Mouse (Mus musculus): ENCODE data around the gene Hck. TPM values are rescaled to one million over a fixed set of nuclear protein-coding genes. Genes with fewer than 3 reads are reported as not detected.

The Hck gene
- polyA plus RNA-seq, 1 experiment from 2014 or later, result 4.9 TPM

DNA sequence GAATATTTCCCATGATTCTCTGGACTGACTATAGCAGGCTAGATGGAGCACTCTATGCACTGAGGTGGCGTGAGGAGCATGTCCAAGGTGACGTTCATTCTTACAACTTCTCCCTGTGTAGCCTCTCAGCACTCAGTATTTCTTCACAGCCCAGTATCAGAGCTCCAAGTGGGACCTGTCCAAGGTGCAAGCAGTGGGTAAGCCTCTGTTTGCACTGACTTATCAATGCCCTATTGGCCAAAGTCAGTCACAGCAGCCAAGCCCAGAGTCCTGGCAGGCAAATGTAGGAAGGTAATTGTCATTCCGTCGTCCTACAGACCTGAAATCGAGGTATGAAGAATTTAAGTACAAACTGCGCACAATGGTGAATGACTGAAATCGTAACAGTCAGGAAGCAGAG, 30.9 kb downstream of the Hck start:
- no peak overlapping the region for H3K9ac ChIP-seq (ENCODE audit: low read depth, low read length)
- ATAC-seq, result no peak
- no peak overlapping the region for H3K27ac ChIP-seq (ENCODE audit: low read length)
- no peak overlapping the region for H3K4me2 ChIP-seq (ENCODE audit: low read length)
- no peak overlapping the region for H3K4me3 ChIP-seq (ENCODE audit: low read depth, low read length)
- no peaks in the 10 kb centered on the region; the same call in 1 of the 2 replicates for H3K4me1 ChIP-seq (ENCODE audit: control insufficient read depth, insufficient read depth, low read length)
- no peaks in the 10 kb centered on the region; the same call in 1 of the 2 replicates for H3K27me3 ChIP-seq (ENCODE audit: control insufficient read depth, insufficient read depth, low read depth, low read length)
- H3K9me3 ChIP-seq (replicated peaks; ENCODE audit: control insufficient read depth, low read length, poor library complexity, severe bottlenecking), result no peaks in the 10 kb centered on the region
- no peaks in the 10 kb centered on the region for H3K36me3 ChIP-seq (ENCODE audit: control insufficient read depth, insufficient read depth, low read length)
- 82% methylated on average over 7 of the region's 7 CpGs for WGBS

DNA sequence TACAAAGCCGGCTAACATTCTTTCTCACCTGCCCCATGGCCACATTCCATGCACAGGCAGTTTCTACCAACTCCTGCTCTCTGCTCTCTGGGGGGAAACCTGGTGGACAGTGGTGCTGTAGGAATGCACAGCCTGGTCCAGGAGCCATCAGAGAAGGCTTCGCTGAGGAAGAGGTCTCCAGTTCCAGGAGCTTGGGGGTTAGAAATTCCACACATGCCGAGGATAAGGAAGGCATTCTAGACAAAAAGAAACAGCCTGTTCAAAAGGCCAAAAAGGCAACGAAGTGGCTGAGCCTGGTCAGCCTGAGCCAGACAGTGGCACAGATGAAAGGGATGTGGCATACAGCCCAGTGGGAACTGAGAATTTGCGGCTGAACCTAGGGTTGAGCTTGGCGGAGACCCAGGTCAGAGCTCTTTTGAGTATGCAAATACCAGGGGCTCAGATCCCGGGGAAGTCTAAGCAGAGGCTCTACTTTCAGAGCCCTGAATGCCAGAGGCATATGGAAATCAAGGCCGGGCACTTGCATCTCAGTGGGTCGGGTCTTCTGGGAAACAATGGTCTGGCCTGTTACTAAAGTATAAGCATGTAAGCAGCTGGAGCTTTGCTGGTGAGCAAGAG, 31.8 kb downstream of the Hck start:
- Histone ChIP-seq H3K4me1 (ENCODE audit: control insufficient read depth, insufficient read depth, low read length) (no peaks in the 10 kb centered on the region; the same call in 1 of the 2 replicates), H3K9me3 (replicated peaks; ENCODE audit: control insufficient read depth, low read length, poor library complexity, severe bottlenecking) (no peaks in the 10 kb centered on the region), H3K36me3 (ENCODE audit: control insufficient read depth, insufficient read depth, low read length) (no peaks in the 10 kb centered on the region), H3K4me2 (ENCODE audit: low read length) (no peak overlapping the region), H3K27ac (ENCODE audit: low read length) (no peak overlapping the region), H3K4me3 (ENCODE audit: low read depth, low read length) (no peak overlapping the region), H3K9ac (ENCODE audit: low read depth, low read length) (no peak overlapping the region), H3K27me3 (ENCODE audit: control insufficient read depth, insufficient read depth, low read depth, low read length) (no peaks in the 10 kb centered on the region; the same call in 1 of the 2 replicates)
- 8% methylated on average over 9 of the region's 9 CpGs for WGBS
- ATAC-seq, result peak; percentile 67

DNA sequence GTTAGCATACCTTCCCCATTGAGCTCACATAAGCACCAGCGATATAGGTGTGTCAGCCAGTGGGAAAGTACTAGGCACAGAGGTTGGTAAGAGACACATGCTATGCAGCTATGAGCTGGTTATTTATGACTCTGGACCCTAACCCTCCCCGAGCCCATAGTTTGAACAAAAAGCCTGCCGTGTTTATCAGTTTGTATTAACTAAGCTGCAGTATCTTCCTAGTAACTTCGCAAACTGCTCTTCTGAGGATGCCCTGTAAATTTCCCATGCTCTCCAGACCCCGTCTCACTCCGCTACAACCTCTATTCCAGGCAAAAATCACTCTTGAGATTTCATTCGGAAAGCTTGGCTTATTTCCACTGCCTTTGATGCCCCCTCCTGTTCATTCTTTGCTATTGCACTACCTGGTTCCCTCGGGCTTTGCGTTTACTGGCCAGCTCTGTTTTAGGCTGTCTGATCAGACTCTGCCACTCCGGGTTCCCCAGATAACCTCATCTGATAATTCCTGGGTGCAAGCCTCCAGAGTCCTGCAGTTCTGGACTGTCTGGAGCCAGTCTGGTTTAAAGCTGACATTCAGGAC, 34.4 kb downstream of the Hck start:
- no peak; the same call in 1 of the 2 replicates for ATAC-seq
- no peaks in the 10 kb centered on the region for H3K36me3 ChIP-seq (ENCODE audit: control insufficient read depth, insufficient read depth, low read length)
- no peak overlapping the region for H3K9ac ChIP-seq (ENCODE audit: low read depth, low read length)
- WGBS, result 28% methylated on average over 10 of the region's 10 CpGs
- no peak overlapping the region for H3K4me3 ChIP-seq (ENCODE audit: low read depth, low read length)
- no peak overlapping the region for H3K27ac ChIP-seq (ENCODE audit: low read length)
- H3K4me2 ChIP-seq (ENCODE audit: low read length), result no peak overlapping the region
- no peaks in the 10 kb centered on the region for H3K9me3 ChIP-seq (replicated peaks; ENCODE audit: control insufficient read depth, low read length, poor library complexity, severe bottlenecking)
- H3K27me3 ChIP-seq (ENCODE audit: control insufficient read depth, insufficient read depth, low read depth, low read length), result no peaks in the 10 kb centered on the region; the same call in 1 of the 2 replicates
- no peaks in the 10 kb centered on the region; the same call in 1 of the 2 replicates for H3K4me1 ChIP-seq (ENCODE audit: control insufficient read depth, insufficient read depth, low read length)

DNA sequence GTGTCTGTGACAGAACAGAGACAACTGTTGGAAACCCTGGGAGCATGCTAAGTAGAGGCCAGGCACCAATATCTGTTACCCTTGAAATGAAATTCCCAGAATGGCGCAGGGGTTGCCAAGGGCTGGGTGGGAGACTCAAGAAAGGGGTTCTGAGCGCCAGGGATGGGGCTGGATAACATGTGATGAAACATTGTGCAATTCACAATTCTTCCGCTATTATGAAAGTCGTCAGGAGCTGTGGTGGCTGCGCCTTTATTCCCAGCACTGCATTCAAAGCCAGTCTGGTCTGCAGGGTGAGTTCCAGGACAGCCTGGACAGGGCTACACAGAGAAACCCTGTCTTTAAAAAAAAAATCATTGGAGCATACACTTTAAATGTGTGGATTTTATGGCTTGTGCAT, 37.1 kb downstream of the Hck start:
- Histone ChIP-seq H3K4me1 (ENCODE audit: control insufficient read depth, insufficient read depth, low read length) (no peaks in the 10 kb centered on the region; the same call in 1 of the 2 replicates), H3K4me3 (ENCODE audit: low read depth, low read length) (no peak overlapping the region), H3K9me3 (replicated peaks; ENCODE audit: control insufficient read depth, low read length, poor library complexity, severe bottlenecking) (no peaks in the 10 kb centered on the region), H3K9ac (ENCODE audit: low read depth, low read length) (no peak overlapping the region), H3K4me2 (ENCODE audit: low read length) (no peak overlapping the region), H3K36me3 (ENCODE audit: control insufficient read depth, insufficient read depth, low read length) (no peaks in the 10 kb centered on the region), H3K27me3 (ENCODE audit: control insufficient read depth, insufficient read depth, low read depth, low read length) (no peaks in the 10 kb centered on the region), H3K27ac (ENCODE audit: low read length) (no peak overlapping the region)
- 78% methylated on average over 5 of the region's 5 CpGs for WGBS
- no peak for ATAC-seq

DNA sequence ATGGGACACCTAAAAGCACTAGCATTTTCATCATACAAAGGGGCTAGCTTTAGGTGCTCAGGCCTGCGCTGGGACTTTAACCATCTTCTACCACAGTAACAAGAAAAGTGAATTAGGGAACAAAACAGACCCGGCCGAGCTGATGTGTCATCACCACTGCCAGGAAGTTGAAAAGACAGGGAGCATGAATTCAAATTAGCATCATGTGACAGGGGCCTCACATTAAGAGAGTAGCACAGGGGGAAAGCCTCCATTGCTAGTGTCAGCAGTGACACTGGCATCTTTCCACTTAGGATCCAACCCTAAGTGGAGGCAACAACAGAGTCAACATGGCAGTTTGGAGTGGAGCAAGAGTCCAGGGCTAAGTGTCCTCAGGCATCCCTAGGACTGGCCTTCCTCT, 39.0 kb downstream of the Hck start:
- Histone ChIP-seq H3K9ac (ENCODE audit: low read depth, low read length) (no peak overlapping the region), H3K27me3 (ENCODE audit: control insufficient read depth, insufficient read depth, low read depth, low read length) (no peaks in the 10 kb centered on the region; the same call in 1 of the 2 replicates), H3K36me3 (ENCODE audit: control insufficient read depth, insufficient read depth, low read length) (no peaks in the 10 kb centered on the region), H3K4me2 (ENCODE audit: low read length) (no peak overlapping the region), H3K27ac (ENCODE audit: low read length) (no peak overlapping the region), H3K4me1 (ENCODE audit: control insufficient read depth, insufficient read depth, low read length) (no peaks in the 10 kb centered on the region; the same call in 1 of the 2 replicates), H3K9me3 (replicated peaks; ENCODE audit: control insufficient read depth, low read length, poor library complexity, severe bottlenecking) (no peaks in the 10 kb centered on the region), H3K4me3 (ENCODE audit: low read depth, low read length) (no peak overlapping the region)
- 85% methylated on average over 3 of the region's 3 CpGs for WGBS
- no peak for ATAC-seq

DNA sequence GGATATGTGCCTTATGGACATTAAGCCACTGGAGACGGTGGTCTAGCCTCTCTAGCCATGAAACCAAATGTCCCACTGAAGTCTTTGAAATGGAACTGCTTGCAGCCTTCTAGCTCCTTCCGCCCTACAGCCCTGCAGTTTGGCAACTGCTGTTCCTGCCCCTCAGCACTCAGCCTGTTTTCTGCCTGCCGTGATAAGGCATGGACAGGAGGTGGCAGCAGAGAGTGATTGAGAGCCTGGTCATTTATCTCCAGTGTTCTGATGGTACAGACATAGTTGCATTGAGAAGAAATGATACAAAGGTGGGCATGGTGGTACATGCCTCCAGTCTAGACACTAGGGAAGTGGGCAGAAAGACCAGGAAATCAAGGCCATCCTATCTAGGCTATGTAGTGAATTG, 39.4 kb downstream of the Hck start:
- no peak overlapping the region for H3K4me2 ChIP-seq (ENCODE audit: low read length)
- WGBS, result 28% methylated on average over 3 of the region's 3 CpGs
- ATAC-seq, result no peak

DNA sequence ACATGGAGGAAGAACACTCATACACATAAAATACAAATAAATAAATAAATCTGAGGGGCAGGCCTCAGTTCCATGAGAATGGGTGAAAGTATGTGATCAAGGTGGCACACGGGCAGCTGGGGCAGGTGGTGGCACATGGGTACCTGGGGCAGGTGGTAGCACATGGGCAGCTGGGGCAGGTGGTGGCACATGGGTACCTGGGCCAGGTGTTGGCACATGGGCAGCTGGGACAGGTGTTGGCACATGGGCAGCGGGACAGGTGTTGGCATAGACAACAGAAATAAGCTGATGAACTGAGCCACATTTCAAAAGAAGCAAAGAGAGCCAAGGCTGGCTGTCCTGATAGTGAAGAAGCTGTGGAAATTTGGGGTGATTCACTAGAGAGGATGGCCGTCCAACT, 41.5 kb downstream of the Hck start:
- ATAC-seq, result no peak
- 88% methylated on average over 3 of the region's 3 CpGs for WGBS
- Histone ChIP-seq H3K4me2 (ENCODE audit: low read length) (no peak overlapping the region), H3K9ac (ENCODE audit: low read depth, low read length) (no peak overlapping the region), H3K4me3 (ENCODE audit: low read depth, low read length) (no peak overlapping the region), H3K36me3 (ENCODE audit: control insufficient read depth, insufficient read depth, low read length) (no peaks in the 10 kb centered on the region), H3K27me3 (ENCODE audit: control insufficient read depth, insufficient read depth, low read depth, low read length) (no peaks in the 10 kb centered on the region; the same call in 1 of the 2 replicates), H3K9me3 (replicated peaks; ENCODE audit: control insufficient read depth, low read length, poor library complexity, severe bottlenecking) (no peaks in the 10 kb centered on the region), H3K4me1 (ENCODE audit: control insufficient read depth, insufficient read depth, low read length) (no peaks in the 10 kb centered on the region), H3K27ac (ENCODE audit: low read length) (no peak overlapping the region)

More for the DNA sequence above, 39.4 kb downstream of the Hck start:
- Histone ChIP-seq H3K4me1 (ENCODE audit: control insufficient read depth, insufficient read depth, low read length) (no peaks in the 10 kb centered on the region; the same call in 1 of the 2 replicates), H3K9me3 (replicated peaks; ENCODE audit: control insufficient read depth, low read length, poor library complexity, severe bottlenecking) (no peaks in the 10 kb centered on the region), H3K9ac (ENCODE audit: low read depth, low read length) (no peak overlapping the region), H3K27me3 (ENCODE audit: control insufficient read depth, insufficient read depth, low read depth, low read length) (no peaks in the 10 kb centered on the region; the same call in 1 of the 2 replicates), H3K27ac (ENCODE audit: low read length) (no peak overlapping the region), H3K36me3 (ENCODE audit: control insufficient read depth, insufficient read depth, low read length) (no peaks in the 10 kb centered on the region), H3K4me3 (ENCODE audit: low read depth, low read length) (no peak overlapping the region)

DNA sequence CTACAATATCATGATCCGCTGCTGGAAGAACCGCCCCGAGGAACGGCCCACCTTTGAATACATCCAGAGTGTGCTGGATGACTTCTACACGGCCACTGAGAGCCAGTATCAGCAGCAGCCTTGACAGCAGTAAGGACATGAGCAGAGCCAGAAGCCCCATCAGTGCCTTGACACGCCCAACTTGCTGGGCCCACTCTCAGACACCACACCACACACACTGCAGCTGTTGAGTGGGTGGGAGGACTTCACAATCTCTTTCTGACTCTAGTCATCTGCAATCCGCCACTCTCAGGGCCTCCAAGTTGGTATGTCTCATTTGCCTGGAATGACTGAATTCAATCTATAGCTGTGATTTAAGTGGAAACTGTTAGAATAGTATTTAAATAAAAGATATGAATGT, 42.8 kb downstream of the Hck start:
- Histone ChIP-seq H3K9me3 (replicated peaks; ENCODE audit: control insufficient read depth, low read length, poor library complexity, severe bottlenecking) (no peaks in the 10 kb centered on the region), H3K4me2 (ENCODE audit: low read length) (no peak overlapping the region), H3K9ac (ENCODE audit: low read depth, low read length) (no peak overlapping the region), H3K27ac (ENCODE audit: low read length) (no peak overlapping the region), H3K4me1 (ENCODE audit: control insufficient read depth, insufficient read depth, low read length) (no peaks in the 10 kb centered on the region), H3K4me3 (ENCODE audit: low read depth, low read length) (no peak overlapping the region), H3K27me3 (ENCODE audit: control insufficient read depth, insufficient read depth, low read depth, low read length) (no peaks in the 10 kb centered on the region; the same call in 1 of the 2 replicates), H3K36me3 (ENCODE audit: control insufficient read depth, insufficient read depth, low read length) (no peaks in the 10 kb centered on the region)
- ATAC-seq, result no peak
- 82% methylated on average over 7 of the region's 7 CpGs for WGBS

DNA sequence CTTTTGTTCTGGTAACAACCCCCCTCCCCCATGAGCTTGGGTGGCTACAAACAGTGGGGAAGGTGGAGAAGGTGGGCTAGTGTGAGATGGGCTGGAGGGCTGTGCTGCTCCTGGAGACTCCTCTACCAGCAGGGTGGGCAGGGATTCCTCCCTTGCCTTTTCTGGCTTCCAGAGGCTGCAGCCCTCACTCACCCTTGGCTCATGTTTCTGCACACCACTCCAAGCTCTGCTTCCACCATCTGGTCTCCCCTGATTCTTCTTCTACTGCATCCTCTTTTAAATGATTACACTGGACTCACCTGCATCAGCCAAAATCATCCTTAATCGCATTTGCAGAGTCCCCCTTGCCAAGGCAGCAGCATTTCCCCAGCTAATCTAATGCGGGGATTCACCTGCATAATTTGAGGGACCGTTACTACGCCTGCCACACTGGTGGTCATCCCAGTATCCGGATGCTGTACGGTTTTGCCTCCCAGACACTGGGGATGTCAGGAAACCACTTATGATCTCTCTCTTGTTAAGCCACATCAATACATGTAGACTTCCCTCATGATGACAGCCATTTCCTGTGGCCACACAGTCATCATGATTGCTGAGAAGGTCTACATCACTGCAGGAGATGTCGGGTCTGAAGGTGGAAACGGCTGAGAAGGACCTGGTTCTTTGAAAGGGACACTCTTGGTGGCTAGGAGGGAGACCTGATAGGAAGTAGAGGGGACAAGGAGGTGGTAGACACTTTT, 43.8 kb downstream of the Hck start:
- WGBS, result 82% methylated on average over 8 of the region's 8 CpGs
- no peak for ATAC-seq
- no peaks in the 10 kb centered on the region for H3K36me3 ChIP-seq (ENCODE audit: control insufficient read depth, insufficient read depth, low read length)
- H3K27ac ChIP-seq (ENCODE audit: low read length), result no peak overlapping the region
- no peak overlapping the region for H3K4me2 ChIP-seq (ENCODE audit: low read length)
- no peak overlapping the region for H3K4me3 ChIP-seq (ENCODE audit: low read depth, low read length)
- no peaks in the 10 kb centered on the region; the same call in 1 of the 2 replicates for H3K27me3 ChIP-seq (ENCODE audit: control insufficient read depth, insufficient read depth, low read depth, low read length)
- no peak overlapping the region for H3K9ac ChIP-seq (ENCODE audit: low read depth, low read length)
- H3K9me3 ChIP-seq (replicated peaks; ENCODE audit: control insufficient read depth, low read length, poor library complexity, severe bottlenecking), result no peaks in the 10 kb centered on the region
- H3K4me1 ChIP-seq (ENCODE audit: control insufficient read depth, insufficient read depth, low read length), result no peaks in the 10 kb centered on the region
